Mouse (Mus musculus) heart, postnatal 0 days (tissue): Measurements from ENCODE around the gene Cyth3. TPM values are rescaled to one million over a fixed set of nuclear protein-coding genes. Genes with fewer than 3 reads are reported as not detected.
A peak's percentile ranks its signal among the peaks of the same experiment; 100 is the strongest.

Source experiments
- ATAC-seq: fragments of 200-750 bp; cut with Nextera tagmentation; 2 replicates; pipeline ENCODE4 v1.8.0; 2017; ENCODE audit warnings: low read depth, moderate number of reproducible peaks, moderate library complexity; ENCODE audit not compliant: insufficient read depth
- DNase-seq: peaks from one replicate; pipeline ENCODE4 v3.0.0-alpha.2; 2016; ENCODE audit warnings: low spot score
- H3K27ac ChIP-seq: fragments of 300-500 bp; sonication (generic); 2 replicates; pipeline ENCODE4 v1.5.1; 2014; ENCODE audit warnings: low read depth, mild to moderate bottlenecking
- H3K27me3 ChIP-seq: fragments of 300-500 bp; sonication (generic); 2 replicates; pipeline ENCODE4 v1.6.1; 2014; ENCODE audit warnings: low read length, mixed read lengths; ENCODE audit not compliant: control insufficient read depth, insufficient read depth
- H3K36me3 ChIP-seq: fragments of 300-500 bp; sonication (generic); replicated peaks from 2 replicates; pipeline ENCODE4 v1.6.1; 2014; ENCODE audit warnings: low read length, mixed read lengths; ENCODE audit not compliant: control insufficient read depth, insufficient read depth
- H3K4me1 ChIP-seq: fragments of 300-500 bp; sonication (generic); 2 replicates; pipeline ENCODE4 v1.6.1; 2014; ENCODE audit warnings: antibody characterized with exemption; ENCODE audit not compliant: control insufficient read depth, insufficient read depth
- H3K4me2 ChIP-seq: fragments of 300-500 bp; sonication (generic); 2 replicates; pipeline ENCODE4 v1.6.1; 2014; ENCODE audit warnings: low read depth, mild to moderate bottlenecking, low read length, moderate library complexity
- H3K4me3 ChIP-seq: fragments of 300-500 bp; sonication (generic); 2 replicates; pipeline ENCODE4 v1.5.1; 2014; ENCODE audit warnings: low read depth, low read length
- H3K9ac ChIP-seq: fragments of 300-500 bp; sonication (generic); replicated peaks from 2 replicates; pipeline ENCODE4 v1.6.1; 2014; ENCODE audit warnings: low read depth, low read length, mixed read lengths
- H3K9me3 ChIP-seq: fragments of 300-500 bp; sonication (generic); replicated peaks from 2 replicates; pipeline ENCODE4 v1.6.1; 2016; ENCODE audit warnings: low read length; ENCODE audit not compliant: control insufficient read depth
- CTCF ChIP-seq: IDR thresholded peaks from 2 replicates; pipeline ENCODE4 v1.5.1; 2016; ENCODE audit warnings: antibody characterized with exemption, control low read depth, low read depth
- EP300 ChIP-seq: IDR thresholded peaks from 2 replicates; pipeline ENCODE4 v1.6.1; 2016; ENCODE audit warnings: antibody characterized with exemption, low read depth
- WGBS: fragments of 180-500 bp; shearing (Covaris S2); extraction: QIAGEN DNeasy Blood & Tissue Kit; methylation state at CpG from one replicate; pipeline ENCODE4 v1.1.7; 2014; 5-methylcytosine and 5-hydroxymethylcytosine counted together
- polyA plus RNA-seq: library from polyadenylated mRNA; unstranded; fragments of >200 nt; fragmentation: Nextera tagmentation; extraction: Ambion mirVana; gene quantifications from 2 replicates; pipeline ENCODE4 v1.2.1, GENCODE M21; 2015
- total RNA-seq: library from RNA; depleted of rRNA; stranded (reverse); fragments of >200 nt; gene quantifications from 2 replicates; pipeline ENCODE4 v1.2.3, GENCODE M21; 2014; ENCODE audit warnings: low replicate concordance

The Cyth3 gene
- total and polyA plus RNA-seq, 2 experiments from 2014 or later, result 45.2 to 84.1 TPM

DNA sequence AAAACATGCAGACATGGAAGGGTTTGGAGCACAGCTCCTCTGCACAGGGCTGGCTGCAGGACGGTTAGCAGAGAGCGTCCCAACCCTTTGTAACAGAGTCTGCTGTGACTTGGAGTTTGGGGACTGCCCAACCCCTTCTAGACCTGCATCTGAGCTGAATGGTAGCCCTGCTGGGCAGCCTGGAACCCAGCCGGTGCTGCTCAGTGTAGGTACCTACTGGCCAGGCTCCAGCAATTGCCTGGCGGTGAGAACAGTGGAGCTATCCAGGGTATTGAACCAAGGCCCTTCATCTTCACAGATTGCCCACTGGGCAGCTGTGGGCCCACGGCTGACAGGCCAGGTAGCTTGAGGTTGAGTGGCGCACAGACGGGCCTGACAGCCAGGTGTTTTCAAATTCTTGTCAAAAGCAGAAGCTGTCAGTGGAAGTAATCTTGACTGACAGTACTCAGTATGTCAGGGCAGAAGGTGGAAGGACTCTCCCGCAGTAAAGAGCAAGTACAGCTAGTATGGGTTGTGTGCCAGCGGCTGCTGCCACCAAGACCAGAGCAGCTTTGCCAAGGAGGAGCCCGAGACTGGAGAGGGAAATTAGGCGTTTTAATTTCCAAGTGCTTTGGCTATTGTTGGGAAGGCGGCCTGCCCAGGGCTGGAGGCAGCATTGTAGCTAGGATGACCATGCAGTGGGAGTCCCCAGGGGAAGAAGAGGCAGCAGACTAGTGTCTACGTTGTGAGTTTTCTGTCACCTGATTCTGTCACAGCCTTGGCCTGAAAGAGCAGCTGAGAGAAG lies 82.8 kb downstream of the Cyth3 start:
- H3K27me3 ChIP-seq, result no peaks in the 10 kb centered on the region
- H3K4me3 ChIP-seq, result no peak overlapping the region
- H3K4me2 ChIP-seq, result no peak overlapping the region
- WGBS, result 67% methylated on average over 13 of the region's 13 CpGs
- no peaks in the 10 kb centered on the region for H3K9me3 ChIP-seq
- DNase-seq, result no peak
- TF ChIP-seq EP300 (no peak), CTCF (no peak)
- no peak overlapping the region for H3K9ac ChIP-seq
- H3K36me3 ChIP-seq, result peaks cover 76% of the 10 kb centered on the region
- peaks cover 5% of the 10 kb centered on the region; the same call in 1 of the 2 replicates for H3K4me1 ChIP-seq
- H3K27ac ChIP-seq, result 0 out of 2 replicates have a peak overlapping the region, but pooled peaks have one; percentile 54
- ATAC-seq, result no peak

- H3K27ac ChIP-seq, result 0 out of 2 replicates have a peak overlapping the region, but pooled peaks have one; percentile 54
- H3K4me1 ChIP-seq, result peaks cover 5% of the 10 kb centered on the region; the same call in 1 of the 2 replicates
- H3K9me3 ChIP-seq, result no peaks in the 10 kb centered on the region
- no peak overlapping the region for H3K4me3 ChIP-seq
- peaks cover 70% of the 10 kb centered on the region for H3K36me3 ChIP-seq
- WGBS, result 42% methylated on average over 1 of the region's 1 CpGs
- H3K27me3 ChIP-seq, result no peaks in the 10 kb centered on the region
- ATAC-seq, result no peak
- no peak overlapping the region for H3K4me2 ChIP-seq
- no peak overlapping the region for H3K9ac ChIP-seq
- DNase-seq, result no peak
- TF ChIP-seq CTCF, result no peak
- no peak for TF ChIP-seq EP300
Measured at GRCm38 (mm10) chr5:143705659-143705982, 83.4 kb downstream of the Cyth3 start.

- DNase-seq, result peak; percentile 62
- Histone ChIP-seq H3K4me2 (no peak overlapping the region), H3K9ac (no peak overlapping the region), H3K4me1 (peaks cover 5% of the 10 kb centered on the region; the same call in 1 of the 2 replicates), H3K9me3 (no peaks in the 10 kb centered on the region), H3K27ac (peak overlapping the region; percentile 54; the same call in 1 of the 2 replicates), H3K27me3 (no peaks in the 10 kb centered on the region), H3K4me3 (no peak overlapping the region), H3K36me3 (peaks cover 65% of the 10 kb centered on the region)
- WGBS, result 26% methylated on average over 9 of the region's 9 CpGs
- ATAC-seq, result peak; percentile 67
- TF ChIP-seq EP300, result 0 out of 2 replicates have a peak, but pooled peaks have one; percentile 51
- TF ChIP-seq CTCF, result no peak
Measured at GRCm38 (mm10) chr5:143706030-143706821, 84.0 kb downstream of the Cyth3 start.

GRCm38 (mm10) chr5:143706822-143707200 lies 84.6 kb downstream of the Cyth3 start:
- Histone ChIP-seq H3K27ac (0 out of 2 replicates have a peak overlapping the region, but pooled peaks have one; percentile 54), H3K4me3 (no peak overlapping the region), H3K9ac (no peak overlapping the region), H3K4me2 (no peak overlapping the region), H3K36me3 (peaks cover 63% of the 10 kb centered on the region), H3K9me3 (no peaks in the 10 kb centered on the region), H3K4me1 (peaks cover 5% of the 10 kb centered on the region; the same call in 1 of the 2 replicates), H3K27me3 (no peaks in the 10 kb centered on the region)
- TF ChIP-seq EP300 (no peak), CTCF (no peak)
- DNase-seq, result no peak
- no peak for ATAC-seq
- 74% methylated on average over 7 of the region's 7 CpGs for WGBS

- no peaks in the 10 kb centered on the region for H3K9me3 ChIP-seq
- 12% methylated on average over 7 of the region's 7 CpGs for WGBS
- H3K27me3 ChIP-seq, result no peaks in the 10 kb centered on the region
- H3K4me2 ChIP-seq, result no peak overlapping the region
- DNase-seq (peak; percentile 81), ATAC-seq (peak; percentile 78)
- H3K27ac ChIP-seq, result no peak overlapping the region
- no peak overlapping the region for H3K9ac ChIP-seq
- no peak for TF ChIP-seq EP300
- TF ChIP-seq CTCF, result peak; percentile 96
- peaks cover 77% of the 10 kb centered on the region for H3K36me3 ChIP-seq
- H3K4me3 ChIP-seq, result no peak overlapping the region
- H3K4me1 ChIP-seq, result peaks cover 5% of the 10 kb centered on the region; the same call in 1 of the 2 replicates
Measured at GRCm38 (mm10) chr5:143711326-143711725, 89.1 kb downstream of the Cyth3 start.
